Mouse (Mus musculus): ENCODE data around the gene Parn.

- no peak for TF ChIP-seq CTCF (conservative IDR thresholded peaks at IDR 0.05; ENCODE audit: low read length)
- no peak for TF ChIP-seq POU5F1 (IDR thresholded peaks at IDR 0.05; ENCODE audit: borderline replicate concordance, low read length)
Observed at GRCm38 (mm10) chr16:13567614-13568013, 100.4 kb downstream of the Parn start.
